Comparison of ENCODE assay signal across 18 mouse cellular contexts in genomic region chr16:55747250-55747649, GRCm38 (mm10).
DNase-seq lines count a peak whose midpoint lies in the region; ATAC-seq and TF ChIP-seq lines count a peak whose summit lies in the region.
"Had no signal": no experiment of that assay in that cellular context is flagged by ENCODE, and none has a peak within 500 bp of the region (broad histone marks: within the 10 kb centered on the region; RNA-seq: fewer than 3 reads in every experiment).

No protein-coding gene starts in this region.

- ATAC-seq in liver, postnatal 0 days: 0 out of 2 replicates have a peak, but pooled peaks have one; percentile 21
- ATAC-seq in liver, embryonic 11.5 days (replicated peaks; ENCODE audit: low FRiP score): no peak
- ATAC-seq in granulocyte monocyte progenitor cell, adult 5-6 weeks (replicated peaks; ENCODE audit: poor library complexity, severe bottlenecking): peak; percentile 92
- ATAC-seq in forebrain, embryonic 14.5 days: no peak

- H3K79me2 ChIP-seq in MEL (ENCODE audit: control insufficient read depth, insufficient read depth, low read length, poor library complexity): no peaks in the 10 kb centered on the region

- H3K4me3 ChIP-seq in liver, postnatal 0 days (ENCODE audit: low read depth, low read length): no peak overlapping the region
- no peak overlapping the region for H3K4me3 ChIP-seq in liver, embryonic 11.5 days (ENCODE audit: low read depth, low read length)
- H3K4me3 ChIP-seq in MEL (ENCODE audit: control insufficient read depth in 1 of 2, insufficient read depth in 1 of 2, low read depth in 2 of 2, low read length in 2 of 2): no peak overlapping the region
- no peak overlapping the region for H3K4me3 ChIP-seq in forebrain, embryonic 14.5 days (ENCODE audit: low read depth, low read length)
- H3K4me3 ChIP-seq: embryonic facial prominence, embryonic 12.5 days; forebrain, embryonic 12.5 days; heart, embryonic 12.5 days; hindbrain, embryonic 12.5 days; left cerebral cortex, adult 2 months; neural tube, embryonic 13.5 days had no signal

- H3K4me1 ChIP-seq in liver, postnatal 0 days (ENCODE audit: insufficient read depth): no peaks in the 10 kb centered on the region
- no peaks in the 10 kb centered on the region for H3K4me1 ChIP-seq in liver, embryonic 11.5 days (replicated peaks; ENCODE audit: control insufficient read depth, insufficient read depth, low read length)
- no peaks in the 10 kb centered on the region for H3K4me1 ChIP-seq in MEL (ENCODE audit: control insufficient read depth in 1 of 2, insufficient read depth in 2 of 2, low read length in 2 of 2)
- no peaks in the 10 kb centered on the region for H3K4me1 ChIP-seq in forebrain, embryonic 14.5 days (ENCODE audit: control insufficient read depth, insufficient read depth, low read length)
- H3K4me1 ChIP-seq: embryonic facial prominence, embryonic 12.5 days; forebrain, embryonic 12.5 days; heart, embryonic 12.5 days; hindbrain, embryonic 12.5 days; neural tube, embryonic 13.5 days had no signal

- DNase-seq in liver, postnatal 0 days: no peak
- no peak for DNase-seq in liver, embryonic 11.5 days (ENCODE audit: low spot score)
- peak; percentile 8 for DNase-seq in MEL (ENCODE audit: low read depth, low spot score)
- peak; percentile 62 for DNase-seq in splenic B cell, adult 2 months (ENCODE audit: low read depth, low spot score)
- DNase-seq in neural tube, embryonic 10.5 days (ENCODE audit: extremely low spot score, low spot score): no peak
- no peak for DNase-seq in forebrain, embryonic 14.5 days (ENCODE audit: low spot score)
- DNase-seq: cerebellum, adult 9-11 months; kidney, adult 8-10 months; midbrain, embryonic 14.5 days; retina, postnatal 1 day; spleen, adult 18-20 months had no signal

- no peak overlapping the region for H3K4me2 ChIP-seq in liver, postnatal 0 days (ENCODE audit: low read depth, low read length)
- no peak overlapping the region for H3K4me2 ChIP-seq in liver, embryonic 11.5 days
- no peak overlapping the region for H3K4me2 ChIP-seq in forebrain, embryonic 14.5 days (ENCODE audit: low read length)
- H3K4me2 ChIP-seq: embryonic facial prominence, embryonic 12.5 days; forebrain, embryonic 12.5 days; heart, embryonic 12.5 days; hindbrain, embryonic 12.5 days; neural tube, embryonic 13.5 days had no signal

- no peaks in the 10 kb centered on the region for H3K9me3 ChIP-seq in liver, postnatal 0 days (ENCODE audit: low read length)
- H3K9me3 ChIP-seq in liver, embryonic 11.5 days (ENCODE audit: control insufficient read depth, low read length): no peaks in the 10 kb centered on the region
- no peaks in the 10 kb centered on the region for H3K9me3 ChIP-seq in MEL (replicated peaks; ENCODE audit: insufficient read depth, low read length)
- no peaks in the 10 kb centered on the region for H3K9me3 ChIP-seq in forebrain, embryonic 14.5 days (replicated peaks; ENCODE audit: control insufficient read depth, low read length)
- H3K9me3 ChIP-seq: embryonic facial prominence, embryonic 12.5 days; forebrain, embryonic 12.5 days; hindbrain, embryonic 12.5 days; neural tube, embryonic 13.5 days had no signal

- H3K9ac ChIP-seq in liver, postnatal 0 days (replicated peaks): no peak overlapping the region
- no peak overlapping the region for H3K9ac ChIP-seq in liver, embryonic 11.5 days (ENCODE audit: low read depth, low read length)
- no peak overlapping the region for H3K9ac ChIP-seq in MEL (ENCODE audit: control insufficient read depth, low read depth, low read length, poor library complexity, severe bottlenecking)
- H3K9ac ChIP-seq in forebrain, embryonic 14.5 days (ENCODE audit: low read length): no peak overlapping the region
- H3K9ac ChIP-seq: embryonic facial prominence, embryonic 12.5 days; forebrain, embryonic 12.5 days; heart, embryonic 12.5 days; hindbrain, embryonic 12.5 days; neural tube, embryonic 13.5 days had no signal

- no peak for TF ChIP-seq CTCF in liver, postnatal 0 days (IDR thresholded peaks at IDR 0.05; ENCODE audit: low read depth)
- no peak for TF ChIP-seq CTCF in MEL (IDR thresholded peaks at IDR 0.05 in 2 of 3, conservative IDR thresholded peaks at IDR 0.05 in 1 of 3; ENCODE audit: control insufficient read depth in 1 of 3, insufficient read depth in 1 of 3, low read depth in 2 of 3, low read length in 3 of 3, poor library complexity in 1 of 3, severe bottlenecking in 1 of 3)

- no peaks in the 10 kb centered on the region for H3K27me3 ChIP-seq in liver, postnatal 0 days (ENCODE audit: insufficient read depth, low read length)
- H3K27me3 ChIP-seq in liver, embryonic 11.5 days (replicated peaks; ENCODE audit: control insufficient read depth, insufficient read depth, low read length): no peaks in the 10 kb centered on the region
- H3K27me3 ChIP-seq in MEL (ENCODE audit: control insufficient read depth in 1 of 2, insufficient read depth in 2 of 2, low read length in 2 of 2): peaks cover 5 to 6% of the 10 kb centered on the region in 2 experiments; a peak in 3 of 4 replicates
- H3K27me3 ChIP-seq in splenic B cell, adult 2 months (ENCODE audit: control insufficient read depth, insufficient read depth, low read length, poor library complexity, severe bottlenecking): peaks cover 2% of the 10 kb centered on the region; the same call in 1 of the 2 replicates
- no peaks in the 10 kb centered on the region for H3K27me3 ChIP-seq in forebrain, embryonic 14.5 days (replicated peaks; ENCODE audit: control insufficient read depth, insufficient read depth, low read length)
- H3K27me3 ChIP-seq: embryonic facial prominence, embryonic 12.5 days; forebrain, embryonic 12.5 days; heart, embryonic 12.5 days; hindbrain, embryonic 12.5 days; neural tube, embryonic 13.5 days had no signal

- TF ChIP-seq EP300 in liver, postnatal 0 days (IDR thresholded peaks at IDR 0.05; ENCODE audit: low read depth): no peak
- TF ChIP-seq EP300 in MEL (IDR thresholded peaks at IDR 0.05; ENCODE audit: low read depth in 1 of 2, low read length in 2 of 2): no peak

- no peak for TF ChIP-seq POLR2A in MEL (IDR thresholded peaks at IDR 0.05; ENCODE audit: control insufficient read depth in 1 of 2, insufficient read depth in 1 of 2, low read depth in 1 of 2, low read length in 2 of 2, poor library complexity in 1 of 2)

- no peaks in the 10 kb centered on the region for H3K36me3 ChIP-seq in liver, postnatal 0 days (replicated peaks; ENCODE audit: insufficient read depth, low read length)
- no peaks in the 10 kb centered on the region for H3K36me3 ChIP-seq in liver, embryonic 11.5 days (ENCODE audit: control insufficient read depth, insufficient read depth, low read length)
- no peaks in the 10 kb centered on the region for H3K36me3 ChIP-seq in MEL (ENCODE audit: control insufficient read depth in 1 of 2, insufficient read depth in 2 of 2, low read length in 2 of 2)
- no peaks in the 10 kb centered on the region for H3K36me3 ChIP-seq in splenic B cell, adult 2 months (ENCODE audit: control insufficient read depth, insufficient read depth, low read length, poor library complexity, severe bottlenecking)
- no peaks in the 10 kb centered on the region for H3K36me3 ChIP-seq in forebrain, embryonic 14.5 days (ENCODE audit: control insufficient read depth, insufficient read depth, low read length)
- H3K36me3 ChIP-seq: embryonic facial prominence, embryonic 12.5 days; forebrain, embryonic 12.5 days; heart, embryonic 12.5 days; hindbrain, embryonic 12.5 days; neural tube, embryonic 13.5 days had no signal

- WGBS in liver, postnatal 0 days (ENCODE audit: insufficient replicate concordance): 44% methylated on average over 2 of the region's 2 CpGs
- 60% methylated on average over 2 of the region's 2 CpGs for WGBS in liver, embryonic 11.5 days
- WGBS in forebrain, embryonic 14.5 days: 66% methylated on average over 2 of the region's 2 CpGs

- no peak for TF ChIP-seq RAD21 in MEL (IDR thresholded peaks at IDR 0.05; ENCODE audit: low read depth, low read length)

- H3K27ac ChIP-seq in liver, postnatal 0 days (ENCODE audit: low read depth): no peak overlapping the region; the same call in 1 of the 2 replicates
- H3K27ac ChIP-seq in liver, embryonic 11.5 days (ENCODE audit: low read depth, low read length): no peak overlapping the region
- H3K27ac ChIP-seq in MEL (ENCODE audit: control insufficient read depth, low read depth, low read length): no peak overlapping the region
- H3K27ac ChIP-seq in forebrain, embryonic 14.5 days (ENCODE audit: low read depth, low read length): no peak overlapping the region
- H3K27ac ChIP-seq: forebrain, embryonic 12.5 days; hindbrain, embryonic 12.5 days; left cerebral cortex, adult 2 months; neural tube, embryonic 13.5 days had no signal

TF ChIP-seq in MEL, 35 proteins besides CTCF, POLR2A, EP300 and RAD21:
- TF ChIP-seq BHLHE40 (IDR thresholded peaks at IDR 0.05; ENCODE audit: borderline replicate concordance, low read depth, low read length): no peak
- no peak for TF ChIP-seq TCF12 (IDR thresholded peaks at IDR 0.05; ENCODE audit: low read depth, low read length)
- no peak for TF ChIP-seq POLR2AphosphoS2 (IDR thresholded peaks at IDR 0.05; ENCODE audit: low read length)
- TF ChIP-seq SMC3 (IDR thresholded peaks at IDR 0.05; ENCODE audit: low read depth, low read length): no peak

Comparison
In these comparisons a context has a peak if more than half of its experiments do, and no peak if none do; other contexts are left out.
1. ATAC-seq: peak in liver, postnatal 0 days (single experiment) and granulocyte monocyte progenitor cell, adult 5-6 weeks (single experiment); none in liver, embryonic 11.5 days (single experiment) and forebrain, embryonic 14.5 days (single experiment).
2. DNase-seq: peak in MEL (single experiment) and splenic B cell, adult 2 months (single experiment); none in liver, postnatal 0 days (single experiment), liver, embryonic 11.5 days (single experiment), neural tube, embryonic 10.5 days (single experiment) and forebrain, embryonic 14.5 days (single experiment).